Mouse (Mus musculus) forebrain, embryonic 16.5 days (tissue): ENCODE measurements at regions not wholly inside any gene's neighbourhood (a gene's known extent, or its start where the extent isn't known, plus 50 kb on each side); places are given as distances from the start of the nearest gene placed in this dataset.
A peak's percentile ranks its signal among the peaks of the same experiment; 100 is the strongest.

Experiments used
- ATAC-seq: fragments of 200-750 bp; cut with Nextera tagmentation; 2 replicates; pipeline ENCODE4 v1.8.0; 2017; ENCODE audit warnings: mild to moderate bottlenecking, moderate library complexity
- H3K27ac ChIP-seq: fragments of 300-500 bp; sonication (generic); 2 replicates; pipeline ENCODE4 v1.5.1; 2014; ENCODE audit warnings: low read length, control low read depth
- H3K27me3 ChIP-seq: fragments of 300-500 bp; sonication (generic); replicated peaks from 2 replicates; pipeline ENCODE4 v1.6.1; 2014; ENCODE audit warnings: low read length; ENCODE audit not compliant: control insufficient read depth, insufficient read depth
- H3K36me3 ChIP-seq: fragments of 300-500 bp; sonication (generic); 2 replicates; pipeline ENCODE4 v1.6.1; 2014; ENCODE audit not compliant: control insufficient read depth, insufficient read depth
- H3K4me1 ChIP-seq: fragments of 300-500 bp; sonication (generic); replicated peaks from 2 replicates; pipeline ENCODE4 v1.6.1; 2014; ENCODE audit warnings: low read length; ENCODE audit not compliant: control insufficient read depth, insufficient read depth
- H3K4me2 ChIP-seq: fragments of 300-500 bp; sonication (generic); 2 replicates; pipeline ENCODE4 v1.6.1; 2014; ENCODE audit warnings: mild to moderate bottlenecking, low read length, control low read depth
- H3K4me3 ChIP-seq: fragments of 300-500 bp; sonication (generic); replicated peaks from 2 replicates; pipeline ENCODE4 v1.5.1; 2014; ENCODE audit warnings: mild to moderate bottlenecking, low read length, control low read depth
- H3K9ac ChIP-seq: fragments of 300-500 bp; sonication (generic); replicated peaks from 2 replicates; pipeline ENCODE4 v1.6.1; 2014; ENCODE audit warnings: low read depth, low read length, control low read depth
- H3K9me3 ChIP-seq: fragments of 300-500 bp; sonication (generic); 2 replicates; pipeline ENCODE4 v1.6.1; 2016; ENCODE audit warnings: low read length; ENCODE audit not compliant: control insufficient read depth
- WGBS: fragments of 180-500 bp; shearing (Covaris S2); extraction: QIAGEN DNeasy Blood & Tissue Kit; methylation state at CpG from one replicate; pipeline ENCODE4 v1.1.7; 2014; 5-methylcytosine and 5-hydroxymethylcytosine counted together

DNA sequence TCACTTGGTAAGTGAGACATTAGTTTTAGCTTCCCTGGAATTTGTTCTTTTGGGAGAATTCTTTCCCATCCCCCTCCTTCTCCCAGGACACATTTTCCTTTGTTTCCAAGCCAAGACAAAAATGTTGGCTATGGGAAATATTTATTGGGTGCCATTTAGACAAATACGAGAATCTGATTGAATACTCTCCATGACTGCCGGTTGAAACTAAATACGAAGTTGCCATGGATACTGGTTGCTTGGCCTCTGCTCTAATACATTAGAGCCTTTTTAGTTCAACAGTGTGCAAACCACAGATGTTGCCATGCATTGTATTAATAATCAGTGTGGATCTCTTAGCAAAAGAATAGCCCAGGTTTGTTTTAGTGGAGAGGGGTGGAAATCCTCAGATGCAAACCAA, 280.3 kb upstream of the Lcorl start:
- Histone ChIP-seq H3K27me3 (no peaks in the 10 kb centered on the region), H3K36me3 (no peaks in the 10 kb centered on the region), H3K4me2 (no peak overlapping the region), H3K4me1 (0 out of 2 replicates have a peak, but pooled peaks cover 3% of the 10 kb centered on the region), H3K9me3 (no peaks in the 10 kb centered on the region), H3K4me3 (no peak overlapping the region), H3K9ac (no peak overlapping the region), H3K27ac (no peak overlapping the region)
- 25% methylated on average over 3 of the region's 3 CpGs for WGBS
- ATAC-seq: peak; percentile 58; the same call in 1 of the 2 replicates

GRCm38 (mm10) chr5:46108020-46108419, 250.6 kb upstream of the Lcorl start:
- no peak overlapping the region for H3K27ac ChIP-seq
- no peak overlapping the region for H3K4me2 ChIP-seq
- no peaks in the 10 kb centered on the region for H3K9me3 ChIP-seq
- no peaks in the 10 kb centered on the region for H3K4me1 ChIP-seq
- ATAC-seq: peak; percentile 54; the same call in 1 of the 2 replicates
- H3K36me3 ChIP-seq: no peaks in the 10 kb centered on the region
- H3K4me3 ChIP-seq: no peak overlapping the region
- H3K27me3 ChIP-seq: no peaks in the 10 kb centered on the region
- WGBS: 42% methylated on average over 4 of the region's 4 CpGs
- H3K9ac ChIP-seq: no peak overlapping the region

- 77% methylated on average over 4 of the region's 4 CpGs for WGBS
- Histone ChIP-seq H3K4me3 (no peak overlapping the region), H3K27ac (no peak overlapping the region), H3K4me1 (no peaks in the 10 kb centered on the region), H3K36me3 (no peaks in the 10 kb centered on the region), H3K9ac (no peak overlapping the region), H3K27me3 (no peaks in the 10 kb centered on the region), H3K4me2 (no peak overlapping the region), H3K9me3 (no peaks in the 10 kb centered on the region)
- no peak for ATAC-seq
Measured at GRCm38 (mm10) chr5:46103350-46103749, 245.9 kb upstream of the Lcorl start.

GRCm38 (mm10) chr5:46092549-46092948, 235.1 kb upstream of the Lcorl start:
- Histone ChIP-seq H3K36me3 (no peaks in the 10 kb centered on the region), H3K27me3 (no peaks in the 10 kb centered on the region), H3K27ac (no peak overlapping the region), H3K4me3 (no peak overlapping the region), H3K9ac (no peak overlapping the region), H3K9me3 (no peaks in the 10 kb centered on the region), H3K4me2 (no peak overlapping the region), H3K4me1 (no peaks in the 10 kb centered on the region)
- 82% methylated on average over 5 of the region's 5 CpGs for WGBS
- no peak for ATAC-seq

GRCm38 (mm10) chr5:46086885-46087284, 229.5 kb upstream of the Lcorl start:
- no peaks in the 10 kb centered on the region for H3K27me3 ChIP-seq
- H3K27ac ChIP-seq: no peak overlapping the region
- no peaks in the 10 kb centered on the region for H3K4me1 ChIP-seq
- no peaks in the 10 kb centered on the region for H3K36me3 ChIP-seq
- H3K9me3 ChIP-seq: no peaks in the 10 kb centered on the region
- no peak overlapping the region for H3K4me3 ChIP-seq
- WGBS: 100% methylated on average over 1 of the region's 1 CpGs
- no peak overlapping the region for H3K9ac ChIP-seq
- no peak overlapping the region for H3K4me2 ChIP-seq
- ATAC-seq: no peak

- Histone ChIP-seq H3K27ac (no peak overlapping the region), H3K27me3 (no peaks in the 10 kb centered on the region), H3K4me1 (no peaks in the 10 kb centered on the region), H3K4me2 (no peak overlapping the region), H3K36me3 (no peaks in the 10 kb centered on the region), H3K9ac (no peak overlapping the region), H3K9me3 (no peaks in the 10 kb centered on the region), H3K4me3 (no peak overlapping the region)
- ATAC-seq: no peak
- WGBS: 93% methylated on average over 2 of the region's 2 CpGs
Measured at GRCm38 (mm10) chr5:46083293-46083692, 225.9 kb upstream of the Lcorl start.

GRCm38 (mm10) chr5:46073744-46074143, 216.3 kb upstream of the Lcorl start:
- WGBS: 100% methylated on average over 1 of the region's 1 CpGs
- no peak for ATAC-seq
- Histone ChIP-seq H3K4me3 (no peak overlapping the region), H3K9me3 (no peaks in the 10 kb centered on the region), H3K36me3 (no peaks in the 10 kb centered on the region), H3K27ac (no peak overlapping the region), H3K4me2 (no peak overlapping the region), H3K4me1 (no peaks in the 10 kb centered on the region), H3K27me3 (no peaks in the 10 kb centered on the region), H3K9ac (no peak overlapping the region)

DNA sequence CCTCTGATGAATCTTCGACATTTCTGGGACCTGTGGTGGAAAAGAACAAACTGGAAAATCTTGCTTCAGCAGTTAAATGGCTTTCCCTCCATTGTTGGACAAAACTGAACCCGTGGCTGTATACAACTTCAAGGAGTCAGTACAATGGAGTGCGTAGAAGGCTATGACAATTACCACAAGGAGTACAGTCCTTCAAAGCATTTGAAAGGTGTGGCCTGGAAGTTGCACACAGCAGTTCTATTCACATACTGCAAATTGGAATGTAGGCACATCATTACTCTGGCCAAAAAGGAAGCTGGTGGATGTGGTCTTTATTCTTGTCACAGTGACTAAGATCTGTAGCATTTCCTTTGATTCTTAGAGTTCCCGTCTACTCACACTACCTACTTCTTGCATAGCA, 215.7 kb upstream of the Lcorl start:
- Histone ChIP-seq H3K4me3 (no peak overlapping the region), H3K9me3 (no peaks in the 10 kb centered on the region), H3K4me1 (no peaks in the 10 kb centered on the region), H3K4me2 (no peak overlapping the region), H3K27me3 (no peaks in the 10 kb centered on the region), H3K27ac (no peak overlapping the region), H3K9ac (no peak overlapping the region), H3K36me3 (no peaks in the 10 kb centered on the region)
- no peak for ATAC-seq
- WGBS: 33% methylated on average over 4 of the region's 4 CpGs

DNA sequence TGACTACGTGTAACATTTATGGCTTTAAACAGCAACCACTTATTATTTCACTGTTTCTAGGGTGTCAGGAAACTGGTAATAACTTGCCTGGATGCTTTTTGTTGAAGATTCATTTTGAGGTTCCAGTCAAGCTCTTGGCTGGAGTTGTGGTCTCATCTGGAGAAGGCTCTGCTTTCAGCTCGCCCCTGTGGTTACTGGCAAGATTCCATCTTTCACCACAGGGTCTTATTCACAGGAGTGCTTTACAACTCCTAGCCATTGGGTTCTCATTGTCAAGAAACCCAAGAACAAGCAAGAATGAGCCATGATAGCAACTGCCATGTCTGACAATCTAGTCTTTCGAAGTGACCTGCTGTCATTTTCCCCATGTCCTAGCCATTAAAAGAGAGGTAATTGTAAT, 202.5 kb upstream of the Lcorl start:
- Histone ChIP-seq H3K4me1 (no peaks in the 10 kb centered on the region), H3K9ac (no peak overlapping the region), H3K27ac (no peak overlapping the region), H3K9me3 (no peaks in the 10 kb centered on the region), H3K4me2 (no peak overlapping the region), H3K4me3 (no peak overlapping the region), H3K36me3 (no peaks in the 10 kb centered on the region), H3K27me3 (no peaks in the 10 kb centered on the region)
- ATAC-seq: no peak
- 79% methylated on average over 3 of the region's 3 CpGs for WGBS

- H3K9me3 ChIP-seq: no peaks in the 10 kb centered on the region
- no peak overlapping the region for H3K27ac ChIP-seq
- peaks cover 3% of the 10 kb centered on the region; the same call in 1 of the 2 replicates for H3K4me1 ChIP-seq
- H3K9ac ChIP-seq: no peak overlapping the region
- ATAC-seq: no peak
- no peak overlapping the region for H3K4me2 ChIP-seq
- no peaks in the 10 kb centered on the region for H3K36me3 ChIP-seq
- WGBS: 91% methylated on average over 2 of the region's 2 CpGs
- no peak overlapping the region for H3K4me3 ChIP-seq
- no peaks in the 10 kb centered on the region for H3K27me3 ChIP-seq
Measured at GRCm38 (mm10) chr5:46054850-46055249, 197.4 kb upstream of the Lcorl start.
